Mouse (Mus musculus) hindlimb bud, embryonic 11.5 days (tissue): ENCODE measurements at regions not wholly inside any gene's neighbourhood (a gene's known extent, or its start where the extent isn't known, plus 50 kb on each side); places are given as distances from the start of the nearest gene placed in this dataset.

Source experiments
- DNase-seq: peaks from one replicate; pipeline ENCODE4 v3.0.0-alpha.2; 2012; ENCODE audit warnings: low read depth, low spot score; ENCODE audit errors: extremely low spot score

- DNase-seq: no peak
These were observed 98.6 kb upstream of the Foxp3 start for GRCm38 (mm10) chrX:7474831-7475230.

DNA sequence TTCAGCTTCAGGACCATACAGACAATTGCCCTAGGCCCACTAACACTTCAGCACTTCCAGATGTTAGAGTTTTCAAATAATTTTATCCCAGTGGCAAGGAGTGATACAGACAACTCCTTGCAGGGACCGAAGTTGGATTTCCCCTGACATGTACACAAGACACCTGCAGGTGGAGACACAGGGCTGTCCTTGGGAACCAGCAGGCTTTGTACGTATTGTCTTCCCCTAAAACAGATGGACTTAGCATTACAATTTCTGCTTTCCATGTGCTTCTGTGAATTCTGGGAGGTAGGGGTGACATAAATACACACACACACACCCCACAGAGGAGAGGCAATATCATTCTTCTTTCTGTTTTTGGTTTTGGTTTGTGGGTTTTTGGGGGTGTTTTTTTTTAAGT lies 98.2 kb upstream of the Usp27x start:
- peak; percentile 0 for DNase-seq

- no peak for DNase-seq
These were observed 94.2 kb upstream of the Usp27x start for GRCm38 (mm10) chrX:7469801-7470200.

DNA sequence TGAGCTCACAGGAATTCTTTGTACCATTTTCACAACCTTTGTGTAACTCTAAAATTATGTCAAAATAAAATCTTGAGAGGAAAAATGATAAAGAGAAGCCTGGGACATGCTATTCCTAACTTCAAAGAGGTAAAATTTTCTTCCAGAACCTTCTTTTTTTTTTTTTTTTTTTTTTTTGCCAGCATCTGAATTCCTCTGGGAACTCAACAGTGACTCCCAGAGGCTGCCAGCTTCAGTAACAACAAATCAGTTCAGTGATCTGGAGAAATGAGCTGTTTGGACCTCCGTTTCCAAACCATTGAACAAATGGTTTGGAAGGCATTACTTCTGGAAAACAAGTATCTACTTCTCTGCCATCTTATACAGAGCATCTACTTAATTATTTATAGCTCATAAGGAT lies 92.4 kb upstream of the Usp27x start:
- DNase-seq: no peak

GRCm38 (mm10) chrX:7456851-7457250 lies 81.2 kb upstream of the Usp27x start:
- no peak for DNase-seq

GRCm38 (mm10) chrX:7445035-7445434 lies 69.4 kb upstream of the Usp27x start:
- DNase-seq: no peak

DNA sequence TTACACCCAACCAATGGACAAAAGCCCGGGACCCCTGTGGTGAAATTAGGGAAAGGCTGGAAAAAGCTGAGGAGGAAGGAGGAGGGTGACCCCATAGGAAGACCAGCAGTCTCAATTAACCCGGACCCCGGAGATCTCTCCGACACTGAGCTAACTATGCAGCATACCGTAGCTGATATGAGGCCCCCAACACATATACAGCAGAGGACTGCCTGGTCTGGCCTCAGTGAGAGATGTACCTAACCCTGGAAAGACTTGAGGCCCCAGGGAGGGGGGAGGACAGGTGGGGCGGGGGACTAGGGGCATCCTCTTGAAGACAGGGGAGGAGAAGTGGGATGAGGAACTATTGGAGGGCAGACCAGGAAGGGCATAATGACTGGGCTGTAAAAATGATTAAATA lies 69.0 kb upstream of the Usp27x start:
- DNase-seq: no peak

- no peak for DNase-seq
These were observed 68.4 kb upstream of the Usp27x start for GRCm38 (mm10) chrX:7443996-7444421.

GRCm38 (mm10) chrX:7435375-7436042 lies 59.9 kb upstream of the Usp27x start:
- no peak for DNase-seq

- DNase-seq: no peak
These were observed 58.6 kb upstream of the Usp27x start for GRCm38 (mm10) chrX:7434268-7434667.

- no peak for DNase-seq
These were observed 54.8 kb upstream of the Usp27x start for GRCm38 (mm10) chrX:7430456-7430855.

DNA sequence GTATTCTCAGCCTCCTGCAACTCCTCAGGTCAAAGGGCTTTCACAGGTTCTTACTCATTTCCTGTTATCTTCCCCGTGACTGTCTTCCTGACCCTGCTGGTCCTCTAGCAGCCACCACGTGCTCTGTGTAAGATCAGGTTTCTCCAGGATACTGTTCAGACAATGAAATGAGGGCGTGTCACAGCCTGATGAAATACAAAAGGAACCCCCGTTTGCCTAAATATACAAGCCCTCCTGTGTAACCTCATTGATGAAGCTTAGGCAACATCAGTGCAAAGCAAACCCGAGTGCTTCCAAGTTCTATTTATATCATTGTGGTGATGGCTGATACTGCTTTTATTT lies 53.9 kb upstream of the Usp27x start:
- no peak for DNase-seq

- no peak for DNase-seq
These were observed 53.2 kb upstream of the Usp27x start for GRCm38 (mm10) chrX:7428621-7429523.
